Mouse (Mus musculus): ENCODE data around the gene Msh2. TPM values are rescaled to one million over a fixed set of nuclear protein-coding genes. Genes with fewer than 3 reads are reported as not detected.

The Msh2 gene
- total RNA-seq, 2 experiments from 2014 or later: 39.5 to 45.2 TPM

Other genes starting within 250 kb of the Msh2 start
- gene Stpg4, start 244.6 kb upstream of the Msh2 start, total RNA-seq (2021): under 1 TPM in 1 of 2 experiments, not detected in 1; 0.51 TPM
- gene Calm2, start 225.4 kb upstream of the Msh2 start, total RNA-seq (2021): 100 to 1,000 TPM; 558 to 566 TPM
- 10 to 100 TPM in 1 of 2 experiments, under 1 TPM in 1; 0.79 to 22.1 TPM for gene Epcam, start 36.4 kb upstream of the Msh2 start, total RNA-seq (2021)
- under 1 TPM; 0.20 to 0.64 TPM for gene Kcnk12, start 125.7 kb downstream of the Msh2 start, total RNA-seq (2021)
- gene Rpl36-ps4, start 248.6 kb downstream of the Msh2 start, total RNA-seq (2021): not detected